Mouse (Mus musculus): ENCODE data around the gene Npas4.
"Not testable (repeated sequence)": the region's sequence is repeated elsewhere in the genome, so short reads cannot be mapped to it uniquely, and the experiment has no call there.

The Npas4 gene

GRCm38 (mm10) chr19:4992371-4992770 lies 2.3 kb upstream of the Npas4 start:
- no peak for DNase-seq

- DNase-seq: no peak
These were observed 600 bp upstream of the Npas4 start for GRCm38 (mm10) chr19:4990716-4991115.

DNA sequence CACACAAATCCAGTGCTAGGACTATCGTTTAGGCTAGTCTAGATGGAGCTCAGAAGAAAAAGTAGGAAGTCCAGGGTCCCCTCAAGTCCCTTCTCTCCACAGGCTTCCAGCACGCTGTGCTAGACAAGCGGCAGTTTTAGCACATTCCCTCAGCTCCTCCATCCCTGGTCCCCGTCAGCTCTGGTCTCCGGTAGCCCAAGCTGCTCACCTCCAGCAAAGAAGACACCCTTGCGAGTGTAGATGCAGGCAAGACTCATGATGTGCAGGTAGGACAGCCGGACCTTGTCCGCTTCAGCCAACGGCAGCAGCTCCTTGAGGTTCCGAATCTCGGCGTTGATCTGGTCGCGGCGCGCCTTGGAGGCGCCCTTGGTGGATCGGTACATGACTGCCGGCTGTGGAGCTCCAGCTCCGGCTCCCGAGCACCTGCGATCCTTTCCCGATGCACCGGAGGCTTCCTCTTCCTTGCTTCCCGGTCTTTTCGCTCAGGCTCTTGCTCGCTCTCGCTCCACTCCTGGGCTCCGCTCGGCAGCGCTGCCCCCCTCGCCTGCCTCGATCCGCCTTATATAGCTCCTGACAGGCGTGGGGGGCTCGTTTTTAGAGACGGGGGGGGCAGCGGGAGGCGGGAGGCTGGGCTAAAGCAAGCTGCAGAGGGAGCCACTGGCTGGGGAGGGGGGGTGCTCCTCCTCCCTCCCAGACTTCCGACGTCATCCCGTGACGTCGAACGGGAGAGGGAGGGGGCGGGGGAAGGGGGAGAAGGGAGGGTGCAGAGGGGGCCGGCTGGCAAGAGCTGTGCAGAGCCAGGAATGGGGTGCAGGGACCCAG lies 471 bp downstream of the Npas4 start:
- DNase-seq: no peak

DNA sequence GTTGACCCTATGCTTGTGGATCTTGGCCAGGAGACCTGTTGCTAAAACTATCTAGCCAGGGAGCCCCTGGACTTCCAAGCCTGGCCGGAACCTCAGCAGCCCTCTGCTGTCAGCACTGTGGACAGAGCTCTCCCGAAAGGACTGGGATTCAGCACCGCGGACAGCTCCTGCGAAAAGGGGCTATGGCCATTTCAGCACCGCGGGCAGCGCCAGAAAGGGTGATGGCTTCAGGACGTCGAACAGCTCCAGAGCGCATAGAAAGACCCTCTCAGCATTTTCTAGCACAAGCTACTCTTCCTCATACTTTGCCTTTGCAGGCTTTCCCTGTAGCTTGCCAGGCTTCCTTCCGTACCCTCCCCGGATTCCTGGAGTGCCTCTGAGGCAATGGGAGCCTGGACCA lies 1.1 kb downstream of the Npas4 start:
- peak; percentile 39 to 71 for DNase-seq

DNA sequence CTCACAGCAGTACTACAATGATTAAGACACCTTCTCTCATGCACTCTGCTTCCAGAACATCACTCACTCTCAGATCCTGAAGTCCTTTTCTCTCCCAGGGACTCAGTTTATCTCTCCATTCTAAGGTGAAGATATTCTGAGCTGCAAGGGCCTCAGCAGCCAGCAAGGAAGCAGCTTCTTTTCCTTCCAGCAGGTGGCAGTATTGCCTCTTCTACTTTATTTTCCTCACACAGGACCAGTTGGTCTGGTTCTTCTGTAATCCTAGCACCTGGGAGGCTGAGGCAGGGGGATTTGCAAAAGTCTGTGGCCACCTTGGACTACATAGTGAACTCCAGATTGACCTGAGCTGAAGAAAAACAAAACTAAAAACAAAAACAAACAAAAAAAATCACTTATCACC lies 8.3 kb downstream of the Npas4 start:
- DNase-seq: peak in 1 of 2 experiments; percentile 26

GRCm38 (mm10) chr19:4968236-4968635 lies 21.9 kb downstream of the Npas4 start:
- no peak for DNase-seq

- peak; percentile 69 to 85 for DNase-seq
These were observed 28.1 kb downstream of the Npas4 start, which contains the start of gene Mrpl11 for GRCm38 (mm10) chr19:4961928-4962601. TSS of gene Mrpl11 (plus strand) at chr19:4962147.

DNA sequence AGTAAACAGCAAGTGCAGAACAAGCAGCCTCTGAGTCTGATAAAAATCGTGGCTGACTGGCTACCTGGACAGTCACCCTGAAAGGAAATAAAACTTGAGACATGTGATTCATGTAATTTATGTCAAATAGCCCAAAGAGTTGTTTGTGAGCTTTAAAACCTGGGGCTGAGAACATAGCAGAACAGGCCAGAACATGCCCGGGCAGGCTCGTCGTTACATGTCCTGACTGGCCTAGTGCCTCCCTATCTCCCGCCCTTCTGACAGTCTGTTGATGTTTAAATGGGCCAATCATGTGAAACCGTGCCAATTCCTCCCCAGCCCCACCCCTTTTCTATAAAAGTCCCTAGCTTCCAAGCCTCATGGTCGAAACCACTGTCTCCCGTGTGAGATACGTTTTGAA lies 41.5 kb downstream of the Npas4 start:
- not testable (repeated sequence) for DNase-seq

DNA sequence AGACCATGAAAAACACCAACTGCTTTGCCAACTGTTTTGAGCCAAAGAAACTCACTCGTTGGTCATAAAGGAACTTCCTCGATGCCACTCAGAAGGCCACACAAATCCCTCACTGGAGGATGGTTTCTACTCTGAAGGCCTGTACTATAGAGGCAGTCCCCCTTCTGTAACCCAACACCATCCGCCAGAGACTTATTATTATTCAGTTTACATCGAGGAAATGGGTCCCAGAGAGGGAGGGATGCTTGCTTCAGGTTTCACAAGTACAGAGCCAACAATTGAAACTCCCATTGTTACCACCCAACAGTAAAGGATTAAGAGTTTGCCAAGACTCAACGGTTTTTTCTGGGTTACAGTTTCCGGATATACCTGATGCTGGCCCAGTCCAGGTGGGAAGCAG lies 44.6 kb downstream of the Npas4 start:
- no peak for DNase-seq

- no peak for DNase-seq
These were observed 46.9 kb downstream of the Npas4 start for GRCm38 (mm10) chr19:4943253-4943588.

GRCm38 (mm10) chr19:4942551-4943252 lies 47.4 kb downstream of the Npas4 start, which contains the start of gene Peli3:
TSS of gene Peli3 (minus strand) at chr19:4943127.
- DNase-seq: peak; percentile 70 to 77

DNA sequence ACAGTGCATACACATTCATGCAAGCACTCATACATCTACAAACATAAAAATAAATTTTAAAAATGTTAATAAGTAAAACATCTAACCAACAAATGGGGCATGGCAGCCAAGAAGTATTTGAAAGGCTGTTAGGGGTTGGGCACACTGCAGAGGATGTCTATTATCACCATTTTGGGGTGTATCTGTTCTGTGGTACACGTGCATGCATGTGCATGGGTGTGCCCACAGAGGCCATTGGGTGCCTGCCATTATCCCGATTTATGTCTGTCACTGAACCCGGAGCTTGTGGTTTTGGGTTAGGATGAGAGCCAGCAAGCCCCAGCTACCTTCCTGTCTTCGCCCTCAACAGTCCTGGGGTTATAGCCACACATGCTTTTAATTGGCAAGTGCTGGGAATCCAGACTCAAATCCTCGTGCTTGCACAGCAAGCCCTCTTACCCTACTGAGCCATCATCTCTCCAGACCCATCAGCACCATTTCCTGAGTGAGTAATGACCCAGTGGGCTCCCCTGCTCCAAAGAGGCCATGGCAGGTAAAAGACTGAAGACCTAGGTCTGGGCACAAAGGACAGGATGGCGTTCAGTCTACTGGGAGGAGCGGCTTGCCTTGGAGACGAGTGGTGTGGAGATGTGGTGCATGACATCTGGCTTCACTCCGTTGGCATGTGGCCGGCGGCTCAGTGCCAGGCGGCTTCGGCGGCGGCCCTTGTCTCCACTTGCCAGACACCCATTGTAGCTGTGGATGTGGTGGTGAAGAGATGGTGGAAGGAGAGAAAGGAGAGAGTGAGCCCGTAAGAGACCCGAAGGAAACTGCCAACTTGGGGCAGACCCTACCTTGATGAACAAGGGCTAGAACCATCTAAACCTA lies 52.4 kb downstream of the Npas4 start:
- no peak for DNase-seq

- DNase-seq: no peak
These were observed 53.2 kb downstream of the Npas4 start for GRCm38 (mm10) chr19:4936896-4937295.
